Mouse (Mus musculus): ENCODE measurements around the gene Ada.

The Ada gene

GRCm38 (mm10) chr2:163749647-163750611, at the start of gene Ada:
Gene Ada (minus strand): TSS chr2:163750239.
- peak; percentile 42 for DNase-seq (ENCODE audit: low read depth, low spot score)

- DNase-seq (ENCODE audit: low read depth, low spot score) = peak; percentile 91
These were observed 48.4 kb upstream of the Ada start for GRCm38 (mm10) chr2:163798411-163798810.

- DNase-seq (ENCODE audit: low read depth, low spot score) = peak; percentile 95
These were observed 38.4 kb upstream of the Ada start for GRCm38 (mm10) chr2:163788484-163788883.

GRCm38 (mm10) chr2:163787709-163788108, 37.7 kb upstream of the Ada start:
- DNase-seq (ENCODE audit: low read depth, low spot score) = peak; percentile 88

GRCm38 (mm10) chr2:163787086-163787485, 37.0 kb upstream of the Ada start:
- no peak for DNase-seq (ENCODE audit: low read depth, low spot score)

GRCm38 (mm10) chr2:163783901-163784300, 33.9 kb upstream of the Ada start:
- no peak for DNase-seq (ENCODE audit: low read depth, low spot score)

- no peak for DNase-seq (ENCODE audit: low read depth, low spot score)
These were observed 33.3 kb upstream of the Ada start for GRCm38 (mm10) chr2:163783368-163783767.

GRCm38 (mm10) chr2:163778896-163779295, 28.9 kb upstream of the Ada start:
- DNase-seq (ENCODE audit: low read depth, low spot score) = no peak

- no peak for DNase-seq (ENCODE audit: low read depth, low spot score)
These were observed 27.0 kb upstream of the Ada start for GRCm38 (mm10) chr2:163777061-163777460.

- DNase-seq (ENCODE audit: low read depth, low spot score) = no peak
These were observed 26.6 kb upstream of the Ada start for GRCm38 (mm10) chr2:163776661-163777060.

- no peak for DNase-seq (ENCODE audit: low read depth, low spot score)
These were observed 20.7 kb upstream of the Ada start for GRCm38 (mm10) chr2:163770731-163771130.

- no peak for DNase-seq (ENCODE audit: low read depth, low spot score)
These were observed 16.9 kb upstream of the Ada start for GRCm38 (mm10) chr2:163766890-163767289.

- DNase-seq (ENCODE audit: low read depth, low spot score) = no peak
These were observed 16.2 kb upstream of the Ada start for GRCm38 (mm10) chr2:163766261-163766660.

GRCm38 (mm10) chr2:163761402-163761801, 11.4 kb upstream of the Ada start:
- DNase-seq (ENCODE audit: low read depth, low spot score) = no peak

- DNase-seq (ENCODE audit: low read depth, low spot score) = no peak
These were observed 10.6 kb upstream of the Ada start for GRCm38 (mm10) chr2:163760589-163760988.

GRCm38 (mm10) chr2:163758146-163758545, 8.1 kb upstream of the Ada start:
- DNase-seq (ENCODE audit: low read depth, low spot score) = no peak

GRCm38 (mm10) chr2:163756723-163757122, 6.7 kb upstream of the Ada start:
- DNase-seq (ENCODE audit: low read depth, low spot score) = peak; percentile 98

- no peak for DNase-seq (ENCODE audit: low read depth, low spot score)
These were observed 4.2 kb upstream of the Ada start for GRCm38 (mm10) chr2:163754228-163754627.

- DNase-seq (ENCODE audit: low read depth, low spot score) = no peak
These were observed 5.1 kb downstream of the Ada start for GRCm38 (mm10) chr2:163744801-163745570.

- DNase-seq (ENCODE audit: low read depth, low spot score) = no peak
These were observed 6.7 kb downstream of the Ada start for GRCm38 (mm10) chr2:163743357-163743756.

GRCm38 (mm10) chr2:163742656-163743055, 7.4 kb downstream of the Ada start:
- DNase-seq (ENCODE audit: low read depth, low spot score) = no peak

GRCm38 (mm10) chr2:163735980-163736379, 14.1 kb downstream of the Ada start:
- DNase-seq (ENCODE audit: low read depth, low spot score) = peak; percentile 30
